Mouse (Mus musculus): ENCODE measurements around the gene Twnk. TPM values are rescaled to one million over a fixed set of nuclear protein-coding genes. Genes with fewer than 3 reads are reported as not detected.
A peak's percentile ranks its signal among the peaks of the same experiment; 100 is the strongest.

Twnk gene
- polyA plus RNA-seq, 1 experiment from 2014 or later = 15.0 TPM

GRCm38 (mm10) chr19:45024775-45025174 is 19.3 kb downstream of the Twnk start:
- H3K9ac ChIP-seq (ENCODE audit: low read depth, low read length) = no peak overlapping the region
- ATAC-seq (ENCODE audit: low FRiP score) (no peak), DNase-seq (ENCODE audit: low spot score) (no peak)
- H3K4me1 ChIP-seq (replicated peaks; ENCODE audit: control insufficient read depth, insufficient read depth, low read length) = peaks cover 6% of the 10 kb centered on the region
- no peak overlapping the region for H3K4me2 ChIP-seq (replicated peaks; ENCODE audit: low read depth, low read length)
- H3K36me3 ChIP-seq (ENCODE audit: control insufficient read depth, insufficient read depth, low read length) = peaks cover 30% of the 10 kb centered on the region
- H3K27me3 ChIP-seq (ENCODE audit: control insufficient read depth, insufficient read depth, low read length) = no peaks in the 10 kb centered on the region
- H3K27ac ChIP-seq (ENCODE audit: low read depth, low read length) = no peak overlapping the region
- no peaks in the 10 kb centered on the region for H3K9me3 ChIP-seq (ENCODE audit: control insufficient read depth, low read length)
- WGBS = 81% methylated on average over 20 of the region's 20 CpGs
- H3K4me3 ChIP-seq (ENCODE audit: low read depth, low read length) = no peak overlapping the region

GRCm38 (mm10) chr19:45025937-45026568 is 20.6 kb downstream of the Twnk start:
- DNase-seq (ENCODE audit: low spot score) (no peak), ATAC-seq (ENCODE audit: low FRiP score) (no peak)
- Histone ChIP-seq H3K36me3 (ENCODE audit: control insufficient read depth, insufficient read depth, low read length) (peaks cover 30% of the 10 kb centered on the region), H3K9me3 (ENCODE audit: control insufficient read depth, low read length) (no peaks in the 10 kb centered on the region), H3K4me2 (replicated peaks; ENCODE audit: low read depth, low read length) (no peak overlapping the region), H3K9ac (ENCODE audit: low read depth, low read length) (no peak overlapping the region), H3K4me1 (replicated peaks; ENCODE audit: control insufficient read depth, insufficient read depth, low read length) (peaks cover 6% of the 10 kb centered on the region), H3K4me3 (ENCODE audit: low read depth, low read length) (no peak overlapping the region), H3K27ac (ENCODE audit: low read depth, low read length) (no peak overlapping the region), H3K27me3 (ENCODE audit: control insufficient read depth, insufficient read depth, low read length) (no peaks in the 10 kb centered on the region)
- WGBS = 93% methylated on average over 37 of the region's 37 CpGs

DNA sequence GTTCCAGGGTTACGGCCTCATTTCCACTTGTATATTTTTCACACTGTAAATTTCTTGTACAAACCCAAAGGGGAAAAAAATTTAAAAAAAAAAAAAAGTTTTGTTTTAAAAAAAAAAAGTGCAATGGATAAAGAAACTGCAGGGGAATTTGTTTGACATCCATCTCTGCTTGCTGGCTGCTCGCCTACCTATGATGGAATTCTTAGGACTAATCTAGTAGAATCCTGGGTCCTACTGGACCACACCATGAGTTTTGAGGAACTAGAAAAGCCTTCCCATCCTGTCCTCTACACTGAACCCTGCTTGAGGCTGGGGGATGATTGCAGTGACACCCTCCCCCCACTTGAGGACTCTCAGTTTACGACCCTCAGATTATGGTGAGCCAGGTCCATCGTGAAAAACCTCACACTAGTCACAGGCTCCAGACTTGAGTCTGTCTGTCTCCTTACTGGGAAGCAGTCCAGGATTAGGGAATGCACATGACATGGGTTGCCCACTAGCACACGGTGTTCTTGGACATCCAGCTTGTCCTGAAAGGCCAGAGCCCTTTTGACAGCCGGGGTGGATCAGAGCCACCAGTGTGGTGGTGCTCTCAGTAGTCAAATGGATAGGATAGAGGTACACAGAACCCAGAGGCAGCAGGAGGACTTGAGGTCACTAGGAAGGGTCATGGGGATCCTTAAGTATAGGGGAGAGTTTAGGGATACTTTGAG is 21.7 kb downstream of the Twnk start:
- Histone ChIP-seq H3K4me1 (replicated peaks; ENCODE audit: control insufficient read depth, insufficient read depth, low read length) (no peaks in the 10 kb centered on the region; the same call in 1 of the 2 replicates), H3K27ac (ENCODE audit: low read depth, low read length) (no peak overlapping the region), H3K4me2 (replicated peaks; ENCODE audit: low read depth, low read length) (no peak overlapping the region), H3K36me3 (ENCODE audit: control insufficient read depth, insufficient read depth, low read length) (peaks cover 26% of the 10 kb centered on the region), H3K9me3 (ENCODE audit: control insufficient read depth, low read length) (no peaks in the 10 kb centered on the region), H3K9ac (ENCODE audit: low read depth, low read length) (no peak overlapping the region), H3K27me3 (ENCODE audit: control insufficient read depth, insufficient read depth, low read length) (no peaks in the 10 kb centered on the region), H3K4me3 (ENCODE audit: low read depth, low read length) (no peak overlapping the region)
- no peak for DNase-seq (ENCODE audit: low spot score)
- no peak for ATAC-seq (ENCODE audit: low FRiP score)
- WGBS = 87% methylated on average over 6 of the region's 6 CpGs

DNA sequence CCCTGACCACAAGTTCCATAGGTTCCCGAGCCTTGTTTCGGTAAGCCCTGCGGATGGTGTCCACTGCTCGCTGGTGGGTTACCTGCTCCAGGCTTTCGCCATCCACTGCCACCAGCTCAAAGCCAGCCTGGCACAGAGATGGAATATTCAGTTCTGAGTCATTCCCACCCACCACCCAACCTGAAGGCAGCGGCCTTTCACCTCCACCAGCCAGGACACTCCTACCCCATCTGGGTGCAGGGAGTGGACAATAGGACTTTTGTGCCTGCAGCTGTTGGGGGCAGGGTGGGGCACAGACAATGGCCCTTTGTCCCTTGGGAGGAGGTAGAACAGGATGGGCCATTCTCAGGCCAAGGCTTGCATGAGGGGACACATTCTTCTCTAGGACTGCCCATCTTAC is 22.4 kb downstream of the Twnk start:
- Histone ChIP-seq H3K4me2 (replicated peaks; ENCODE audit: low read depth, low read length) (no peak overlapping the region), H3K4me3 (ENCODE audit: low read depth, low read length) (no peak overlapping the region), H3K36me3 (ENCODE audit: control insufficient read depth, insufficient read depth, low read length) (peaks cover 23% of the 10 kb centered on the region), H3K4me1 (replicated peaks; ENCODE audit: control insufficient read depth, insufficient read depth, low read length) (no peaks in the 10 kb centered on the region; the same call in 1 of the 2 replicates), H3K9ac (ENCODE audit: low read depth, low read length) (no peak overlapping the region), H3K27ac (ENCODE audit: low read depth, low read length) (no peak overlapping the region), H3K9me3 (ENCODE audit: control insufficient read depth, low read length) (no peaks in the 10 kb centered on the region), H3K27me3 (ENCODE audit: control insufficient read depth, insufficient read depth, low read length) (no peaks in the 10 kb centered on the region)
- WGBS = 75% methylated on average over 6 of the region's 6 CpGs
- DNase-seq (ENCODE audit: low spot score) (no peak), ATAC-seq (ENCODE audit: low FRiP score) (no peak)

- ATAC-seq (ENCODE audit: low FRiP score) (no peak), DNase-seq (ENCODE audit: low spot score) (no peak)
- H3K9me3 ChIP-seq (ENCODE audit: control insufficient read depth, low read length) = no peaks in the 10 kb centered on the region
- H3K9ac ChIP-seq (ENCODE audit: low read depth, low read length) = no peak overlapping the region
- no peaks in the 10 kb centered on the region for H3K27me3 ChIP-seq (ENCODE audit: control insufficient read depth, insufficient read depth, low read length)
- no peak overlapping the region for H3K27ac ChIP-seq (ENCODE audit: low read depth, low read length)
- peaks cover 20% of the 10 kb centered on the region for H3K36me3 ChIP-seq (ENCODE audit: control insufficient read depth, insufficient read depth, low read length)
- H3K4me3 ChIP-seq (ENCODE audit: low read depth, low read length) = no peak overlapping the region
- 60% methylated on average over 19 of the region's 19 CpGs for WGBS
- H3K4me1 ChIP-seq (replicated peaks; ENCODE audit: control insufficient read depth, insufficient read depth, low read length) = no peaks in the 10 kb centered on the region; the same call in 1 of the 2 replicates
- no peak overlapping the region for H3K4me2 ChIP-seq (replicated peaks; ENCODE audit: low read depth, low read length)
Measured at GRCm38 (mm10) chr19:45028746-45029145, 23.3 kb downstream of the Twnk start.

- no peak overlapping the region for H3K27ac ChIP-seq (ENCODE audit: low read depth, low read length)
- H3K36me3 ChIP-seq (ENCODE audit: control insufficient read depth, insufficient read depth, low read length) = peaks cover 15% of the 10 kb centered on the region
- no peaks in the 10 kb centered on the region for H3K9me3 ChIP-seq (ENCODE audit: control insufficient read depth, low read length)
- DNase-seq (ENCODE audit: low spot score) (no peak), ATAC-seq (ENCODE audit: low FRiP score) (no peak)
- 54% methylated on average over 9 of the region's 9 CpGs for WGBS
- no peak overlapping the region for H3K9ac ChIP-seq (ENCODE audit: low read depth, low read length)
- H3K27me3 ChIP-seq (ENCODE audit: control insufficient read depth, insufficient read depth, low read length) = no peaks in the 10 kb centered on the region
- no peaks in the 10 kb centered on the region; the same call in 1 of the 2 replicates for H3K4me1 ChIP-seq (replicated peaks; ENCODE audit: control insufficient read depth, insufficient read depth, low read length)
- H3K4me3 ChIP-seq (ENCODE audit: low read depth, low read length) = no peak overlapping the region
- no peak overlapping the region for H3K4me2 ChIP-seq (replicated peaks; ENCODE audit: low read depth, low read length)
Measured at GRCm38 (mm10) chr19:45029571-45029970, 24.1 kb downstream of the Twnk start.

DNA sequence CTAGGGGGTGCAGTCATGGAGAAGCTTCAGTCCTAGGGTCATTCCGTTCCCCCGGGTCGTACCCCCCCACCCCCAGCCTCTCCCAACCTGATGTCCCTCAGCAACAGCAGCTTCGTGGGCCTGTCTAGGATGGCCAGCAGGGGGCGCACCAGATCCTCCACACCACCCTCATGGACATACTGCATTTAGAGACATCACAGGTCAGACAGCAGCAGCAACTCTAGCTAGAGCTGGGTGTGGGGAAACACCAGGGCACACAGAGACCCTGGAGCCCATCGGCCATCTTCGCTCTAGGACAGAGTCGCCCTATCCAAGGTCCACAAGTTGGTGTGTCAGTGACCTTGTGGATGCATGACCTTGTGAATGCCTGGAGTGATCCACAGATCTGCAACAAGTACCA is 24.6 kb downstream of the Twnk start:
- Histone ChIP-seq H3K27ac (ENCODE audit: low read depth, low read length) (no peak overlapping the region), H3K4me1 (replicated peaks; ENCODE audit: control insufficient read depth, insufficient read depth, low read length) (no peaks in the 10 kb centered on the region; the same call in 1 of the 2 replicates)
- peak; percentile 17 for ATAC-seq (ENCODE audit: low FRiP score)

GRCm38 (mm10) chr19:45030746-45031693 is 25.6 kb downstream of the Twnk start:
- Histone ChIP-seq H3K9me3 (ENCODE audit: control insufficient read depth, low read length) (no peaks in the 10 kb centered on the region), H3K4me2 (replicated peaks; ENCODE audit: low read depth, low read length) (0 out of 2 replicates have a peak overlapping the region, but pooled peaks have one; percentile 4), H3K9ac (ENCODE audit: low read depth, low read length) (no peak overlapping the region), H3K36me3 (ENCODE audit: control insufficient read depth, insufficient read depth, low read length) (peaks cover 10% of the 10 kb centered on the region), H3K4me1 (replicated peaks; ENCODE audit: control insufficient read depth, insufficient read depth, low read length) (no peaks in the 10 kb centered on the region; the same call in 1 of the 2 replicates), H3K4me3 (ENCODE audit: low read depth, low read length) (no peak overlapping the region), H3K27me3 (ENCODE audit: control insufficient read depth, insufficient read depth, low read length) (no peaks in the 10 kb centered on the region), H3K27ac (ENCODE audit: low read depth, low read length) (no peak overlapping the region)
- DNase-seq (ENCODE audit: low spot score) (peak; percentile 93), ATAC-seq (ENCODE audit: low FRiP score) (no peak; the same call in 1 of the 2 replicates)
- WGBS = 43% methylated on average over 20 of the region's 20 CpGs

More for the DNA sequence above, 24.6 kb downstream of the Twnk start:
- DNase-seq (ENCODE audit: low spot score) = peak; percentile 79
- no peaks in the 10 kb centered on the region for H3K27me3 ChIP-seq (ENCODE audit: control insufficient read depth, insufficient read depth, low read length)
- H3K4me2 ChIP-seq (replicated peaks; ENCODE audit: low read depth, low read length) = no peak overlapping the region
- H3K4me3 ChIP-seq (ENCODE audit: low read depth, low read length) = no peak overlapping the region
- H3K9ac ChIP-seq (ENCODE audit: low read depth, low read length) = no peak overlapping the region
- H3K36me3 ChIP-seq (ENCODE audit: control insufficient read depth, insufficient read depth, low read length) = peaks cover 11% of the 10 kb centered on the region
- 45% methylated on average over 5 of the region's 8 CpGs for WGBS
- H3K9me3 ChIP-seq (ENCODE audit: control insufficient read depth, low read length) = no peaks in the 10 kb centered on the region
